Mouse (Mus musculus) liver, postnatal 0 days (tissue): ENCODE data around the gene Fcgr1. TPM values are rescaled to one million over a fixed set of nuclear protein-coding genes. Genes with fewer than 3 reads are reported as not detected.

Experiments
- ATAC-seq: fragments of 200-750 bp; cut with Nextera tagmentation; 2 replicates; pipeline ENCODE4 v1.8.0; 2017; ENCODE audit warnings: mild to moderate bottlenecking, moderate library complexity
- DNase-seq: peaks from one replicate; pipeline ENCODE4 v3.0.0-alpha.2; 2016
- H3K27ac ChIP-seq: fragments of 300-500 bp; sonication (generic); 2 replicates; pipeline ENCODE4 v1.5.1; 2014; ENCODE audit warnings: antibody characterized with exemption, moderate library complexity, mild to moderate bottlenecking, low read depth
- H3K27me3 ChIP-seq: fragments of 300-500 bp; sonication (generic); 2 replicates; pipeline ENCODE4 v1.6.1; 2014; ENCODE audit warnings: low read length, control low read depth, mixed read lengths; ENCODE audit not compliant: insufficient read depth
- H3K36me3 ChIP-seq: fragments of 300-500 bp; sonication (generic); replicated peaks from 2 replicates; pipeline ENCODE4 v1.6.1; 2014; ENCODE audit warnings: mild to moderate bottlenecking, control low read depth, low read length, moderate library complexity, mixed read lengths; ENCODE audit not compliant: insufficient read depth
- H3K4me1 ChIP-seq: fragments of 300-500 bp; sonication (generic); 2 replicates; pipeline ENCODE4 v1.6.1; 2014; ENCODE audit warnings: antibody characterized with exemption, mild to moderate bottlenecking, control low read depth; ENCODE audit not compliant: insufficient read depth
- H3K4me2 ChIP-seq: fragments of 300-500 bp; sonication (generic); 2 replicates; pipeline ENCODE4 v1.6.1; 2014; ENCODE audit warnings: low read depth, mild to moderate bottlenecking, low read length, moderate library complexity, mixed read lengths
- H3K4me3 ChIP-seq: fragments of 300-500 bp; sonication (generic); 2 replicates; pipeline ENCODE4 v1.5.1; 2014; ENCODE audit warnings: low read depth, low read length
- H3K9ac ChIP-seq: fragments of 300-500 bp; sonication (generic); replicated peaks from 2 replicates; pipeline ENCODE4 v1.6.1; 2014; ENCODE audit warnings: mild to moderate bottlenecking, moderate library complexity
- H3K9me3 ChIP-seq: fragments of 300-500 bp; sonication (generic); 2 replicates; pipeline ENCODE4 v1.6.1; 2016; ENCODE audit warnings: mild to moderate bottlenecking, control low read depth, low read length, mixed read lengths
- CTCF ChIP-seq: sonication (generic); IDR thresholded peaks from 2 replicates; pipeline ENCODE4 v1.5.1; 2016; ENCODE audit warnings: antibody characterized with exemption, low read depth
- EP300 ChIP-seq: IDR thresholded peaks from 2 replicates; pipeline ENCODE4 v1.6.1; 2016; ENCODE audit warnings: antibody characterized with exemption, low read depth, mild to moderate bottlenecking
- WGBS: fragments of 180-500 bp; shearing (Covaris S2); extraction: QIAGEN DNeasy Blood & Tissue Kit; methylation state at CpG from one replicate; pipeline ENCODE4 v1.1.7; 2014; ENCODE audit not compliant: insufficient replicate concordance; 5-methylcytosine and 5-hydroxymethylcytosine counted together
- polyA plus RNA-seq: library from polyadenylated mRNA; unstranded; fragments of >200 nt; fragmentation: Nextera tagmentation; extraction: Ambion mirVana; gene quantifications from 2 replicates; pipeline ENCODE4 v1.2.1, GENCODE M21; 2015

The Fcgr1 gene
- polyA plus RNA-seq, 1 experiment from 2014 or later = 6.2 TPM

- H3K36me3 ChIP-seq = no peaks in the 10 kb centered on the region
- H3K4me2 ChIP-seq = peak overlapping the region; percentile 36
- H3K4me3 ChIP-seq = no peak overlapping the region
- peak overlapping the region; percentile 36; the same call in 1 of the 2 replicates for H3K9ac ChIP-seq
- peak overlapping the region; percentile 69 for H3K27ac ChIP-seq
- 44% methylated on average over 10 of the region's 10 CpGs for WGBS
- DNase-seq (peak; percentile 47), ATAC-seq (peak; percentile 83)
- H3K27me3 ChIP-seq = no peaks in the 10 kb centered on the region
- no peaks in the 10 kb centered on the region for H3K9me3 ChIP-seq
- peaks cover 17% of the 10 kb centered on the region for H3K4me1 ChIP-seq
- TF ChIP-seq EP300 (peak; percentile 79; the same call in 1 of the 2 replicates), CTCF (no peak)
Measured at GRCm38 (mm10) chr3:96254683-96255355, 39.0 kb downstream of the Fcgr1 start.

GRCm38 (mm10) chr3:96251787-96252186, 42.0 kb downstream of the Fcgr1 start:
- peaks cover 32% of the 10 kb centered on the region for H3K4me1 ChIP-seq
- DNase-seq = no peak
- no peaks in the 10 kb centered on the region for H3K27me3 ChIP-seq
- no peaks in the 10 kb centered on the region for H3K36me3 ChIP-seq
- no peak overlapping the region for H3K9ac ChIP-seq
- no peak for ATAC-seq
- no peaks in the 10 kb centered on the region for H3K9me3 ChIP-seq
- no peak overlapping the region for H3K4me2 ChIP-seq
- H3K27ac ChIP-seq = 0 out of 2 replicates have a peak overlapping the region, but pooled peaks have one; percentile 25
- no peak overlapping the region for H3K4me3 ChIP-seq
- TF ChIP-seq EP300 (no peak), CTCF (no peak)
- 58% methylated on average over 3 of the region's 3 CpGs for WGBS

GRCm38 (mm10) chr3:96250890-96251289, 42.9 kb downstream of the Fcgr1 start:
- H3K27me3 ChIP-seq = no peaks in the 10 kb centered on the region
- WGBS = 77% methylated on average over 3 of the region's 3 CpGs
- H3K9ac ChIP-seq = no peak overlapping the region
- no peak overlapping the region for H3K4me2 ChIP-seq
- no peaks in the 10 kb centered on the region for H3K36me3 ChIP-seq
- ATAC-seq (no peak), DNase-seq (no peak)
- peaks cover 26% of the 10 kb centered on the region for H3K4me1 ChIP-seq
- TF ChIP-seq EP300 (peak; percentile 42; the same call in 1 of the 2 replicates), CTCF (no peak)
- H3K4me3 ChIP-seq = no peak overlapping the region
- no peaks in the 10 kb centered on the region for H3K9me3 ChIP-seq
- peak overlapping the region; percentile 53 for H3K27ac ChIP-seq

- Histone ChIP-seq H3K4me3 (peak overlapping the region; percentile 56), H3K4me1 (peaks cover 29% of the 10 kb centered on the region), H3K27ac (peak overlapping the region; percentile 82), H3K9ac (peak overlapping the region; percentile 80), H3K9me3 (no peaks in the 10 kb centered on the region), H3K36me3 (no peaks in the 10 kb centered on the region), H3K27me3 (no peaks in the 10 kb centered on the region), H3K4me2 (peak overlapping the region; percentile 71)
- TF ChIP-seq CTCF (no peak), EP300 (no peak)
- ATAC-seq (no peak), DNase-seq (no peak)
- 65% methylated on average over 4 of the region's 4 CpGs for WGBS
Measured at GRCm38 (mm10) chr3:96249034-96249345, 44.8 kb downstream of the Fcgr1 start.

- WGBS = 43% methylated on average over 6 of the region's 6 CpGs
- peak overlapping the region; percentile 80 for H3K9ac ChIP-seq
Measured at GRCm38 (mm10) chr3:96248141-96249033, 45.4 kb downstream of the Fcgr1 start.

More at GRCm38 (mm10) chr3:96248141-96249033, 45.4 kb downstream of the Fcgr1 start:
- H3K36me3 ChIP-seq = no peaks in the 10 kb centered on the region
- DNase-seq (no peak), ATAC-seq (no peak)
- H3K4me3 ChIP-seq = peak overlapping the region; percentile 56
- TF ChIP-seq CTCF = no peak
- TF ChIP-seq EP300 = no peak
- peak overlapping the region; percentile 71 for H3K4me2 ChIP-seq
- H3K27me3 ChIP-seq = no peaks in the 10 kb centered on the region
- peaks cover 35% of the 10 kb centered on the region for H3K4me1 ChIP-seq
- peak overlapping the region; percentile 82 for H3K27ac ChIP-seq
- no peaks in the 10 kb centered on the region for H3K9me3 ChIP-seq
